ENCODE assay signal across 10 mouse cellular contexts in genomic region chr6:55335989-55336514, GRCm38 (mm10). TPM values are rescaled to one million over a fixed set of nuclear protein-coding genes. Genes with fewer than 3 reads are reported as not detected.
DNase-seq lines count a peak whose midpoint lies in the region; ATAC-seq lines count a peak whose summit lies in the region.
"Had no signal": no experiment of that assay in that cellular context is flagged by ENCODE, and none has a peak within 500 bp of the region (broad histone marks: within the 10 kb centered on the region; RNA-seq: fewer than 3 reads in every experiment).

Gene Aqp1 (plus strand): TSS chr6:55336432.

- H3K4me1 ChIP-seq in hindbrain, embryonic 10.5 days (replicated peaks): peaks cover 31% of the 10 kb centered on the region
- H3K4me1 ChIP-seq in hindbrain, embryonic 11.5 days (replicated peaks; ENCODE audit: control insufficient read depth, insufficient read depth, low read length): no peaks in the 10 kb centered on the region
- peaks cover 18% of the 10 kb centered on the region for H3K4me1 ChIP-seq in forebrain, embryonic 12.5 days

- no peaks in the 10 kb centered on the region for H3K36me3 ChIP-seq in hindbrain, embryonic 10.5 days
- H3K36me3 ChIP-seq in hindbrain, embryonic 11.5 days (ENCODE audit: control insufficient read depth, insufficient read depth, low read length): no peaks in the 10 kb centered on the region
- H3K36me3 ChIP-seq in forebrain, embryonic 12.5 days (replicated peaks): no peaks in the 10 kb centered on the region

- 31% methylated on average over 12 of the region's 12 CpGs for WGBS in hindbrain, embryonic 10.5 days
- WGBS in hindbrain, embryonic 11.5 days: 30% methylated on average over 12 of the region's 12 CpGs
- 16% methylated on average over 12 of the region's 12 CpGs for WGBS in forebrain, embryonic 12.5 days
- 4% methylated on average over 12 of the region's 12 CpGs for WGBS in large intestine, adult 2 months

- no peak for DNase-seq in hindbrain, embryonic 10.5 days (ENCODE audit: low spot score)
- DNase-seq in hindbrain, embryonic 11.5 days (ENCODE audit: low spot score): no peak
- peak; percentile 74 to 79 for DNase-seq in heart, postnatal 10 days
- no peak for DNase-seq in large intestine, adult 2 months (ENCODE audit: low read depth, low spot score)
- DNase-seq in testis, postnatal 10 days (ENCODE audit: low spot score): peak; percentile 54
- DNase-seq in frontal cortex, postnatal 14 days (ENCODE audit: low spot score in 2 of 2): no peak

- H3K4me3 ChIP-seq in hindbrain, embryonic 10.5 days: no peak within 1 kb of the TSS
- H3K4me3 ChIP-seq in hindbrain, embryonic 11.5 days (ENCODE audit: low read depth, low read length): no peak within 1 kb of the TSS
- no peak within 1 kb of the TSS for H3K4me3 ChIP-seq in forebrain, embryonic 12.5 days (replicated peaks)

- no peak for ATAC-seq in hindbrain, embryonic 11.5 days (ENCODE audit: low FRiP score)
- ATAC-seq in forebrain, embryonic 12.5 days (ENCODE audit: low FRiP score): peak; percentile 70
- ATAC-seq in megakaryocyte-erythroid progenitor cell, adult 5-6 weeks (replicated peaks; ENCODE audit: low FRiP score, low TSS enrichment, poor library complexity, severe bottlenecking): peak; percentile 68

- no peaks in the 10 kb centered on the region for H3K27me3 ChIP-seq in hindbrain, embryonic 10.5 days (ENCODE audit: insufficient read depth, poor library complexity, severe bottlenecking)
- H3K27me3 ChIP-seq in hindbrain, embryonic 11.5 days (ENCODE audit: control insufficient read depth, insufficient read depth, low read length): no peaks in the 10 kb centered on the region
- H3K27me3 ChIP-seq in forebrain, embryonic 12.5 days: peaks cover 3% of the 10 kb centered on the region; the same call in 1 of the 2 replicates

- intact Hi-C loops in heart, postnatal 10 days (cut with DNase I): no loop called here

- H3K27ac ChIP-seq in hindbrain, embryonic 10.5 days: peak within 1 kb of the TSS; percentile 31
- H3K27ac ChIP-seq in hindbrain, embryonic 11.5 days (ENCODE audit: low read depth, low read length): no peak within 1 kb of the TSS
- H3K27ac ChIP-seq in forebrain, embryonic 12.5 days: no peak within 1 kb of the TSS
- H3K27ac ChIP-seq: macrophage had no signal

- no peaks in the 10 kb centered on the region for H3K9me3 ChIP-seq in hindbrain, embryonic 10.5 days
- no peaks in the 10 kb centered on the region for H3K9me3 ChIP-seq in hindbrain, embryonic 11.5 days (ENCODE audit: control insufficient read depth, low read length)
- H3K9me3 ChIP-seq in forebrain, embryonic 12.5 days: no peaks in the 10 kb centered on the region

- no peak within 1 kb of the TSS for H3K9ac ChIP-seq in hindbrain, embryonic 11.5 days (ENCODE audit: low read depth, low read length)
- H3K9ac ChIP-seq in forebrain, embryonic 12.5 days: no peak within 1 kb of the TSS

- no peak within 1 kb of the TSS for H3K4me2 ChIP-seq in hindbrain, embryonic 11.5 days (replicated peaks; ENCODE audit: low read depth, low read length)
- H3K4me2 ChIP-seq in forebrain, embryonic 12.5 days: no peak within 1 kb of the TSS

RNA-seq across cellular contexts. Expression of gene Aqp1, which starts in this region (rescaled TPM):
- polyA plus RNA-seq in hindbrain, embryonic 10.5 days (2016; fragmentation: Nextera tagmentation; extraction: Ambion mirVana): 0.60 and 2.3 TPM in 2 replicates
- 0.46 and 0.56 TPM in 2 replicates for polyA plus RNA-seq in hindbrain, embryonic 11.5 days (2014; fragmentation: Nextera tagmentation; extraction: Ambion mirVana)
- 3.2 and 4.9 TPM in 2 replicates for polyA plus RNA-seq in forebrain, embryonic 12.5 days (2016; fragmentation: Nextera tagmentation; extraction: Ambion mirVana)
- total RNA-seq in heart, postnatal 10 days (2021): 100 to 1,000 TPM; 195 to 252 TPM
- 168 and 286 TPM in 2 replicates for polyA plus RNA-seq in large intestine, adult 2 months (2012; rRNA removed)
- 441 and 451 TPM in 2 replicates for total RNA-seq in megakaryocyte-erythroid progenitor cell, adult 5-6 weeks (2014; fragmentation: Nextera tagmentation)
- 409 and 437 TPM in 2 replicates for total RNA-seq in megakaryocyte-erythroid progenitor cell, adult 5-6 weeks (2017)
- total RNA-seq: CH12.LX had no signal
- polyA plus RNA-seq: macrophage had no signal

Comparison
In these comparisons a context has a peak if more than half of its experiments do, and no peak if none do; other contexts are left out.
1. RNA of gene Aqp1 (polyA plus RNA-seq): 168 to 286 TPM in large intestine, adult 2 months; 3.2 to 4.9 TPM in forebrain, embryonic 12.5 days, 0.60 to 2.3 TPM in hindbrain, embryonic 10.5 days and 0.46 to 0.56 TPM in hindbrain, embryonic 11.5 days; every median in the first group is over 10 times any median in the second.
2. DNase-seq: peak in heart, postnatal 10 days (2 of 2) and testis, postnatal 10 days (single experiment); none in hindbrain, embryonic 10.5 days (single experiment), hindbrain, embryonic 11.5 days (single experiment), large intestine, adult 2 months (single experiment) and frontal cortex, postnatal 14 days (0 of 2).